Mouse (Mus musculus) hindbrain, embryonic 16.5 days (tissue): ENCODE data around the gene Ankrd44. TPM values are rescaled to one million over a fixed set of nuclear protein-coding genes. Genes with fewer than 3 reads are reported as not detected.

Source experiments
- ATAC-seq: fragments of 200-750 bp; cut with Nextera tagmentation; 2 replicates; pipeline ENCODE4 v1.8.0; 2017; ENCODE audit warnings: moderate TSS enrichment, moderate library complexity
- H3K27ac ChIP-seq: fragments of 300-500 bp; sonication (generic); 2 replicates; pipeline ENCODE4 v1.5.1; 2014; ENCODE audit warnings: low read depth, mild to moderate bottlenecking, control low read depth, low read length, moderate library complexity
- H3K27me3 ChIP-seq: fragments of 300-500 bp; sonication (generic); replicated peaks from 2 replicates; pipeline ENCODE4 v1.6.1; 2014; ENCODE audit warnings: low read length; ENCODE audit not compliant: control insufficient read depth, insufficient read depth
- H3K36me3 ChIP-seq: fragments of 300-500 bp; sonication (generic); 2 replicates; pipeline ENCODE4 v1.6.1; 2014; ENCODE audit warnings: mild to moderate bottlenecking, low read length, moderate library complexity, mixed read lengths; ENCODE audit not compliant: control insufficient read depth, insufficient read depth
- H3K4me1 ChIP-seq: fragments of 300-500 bp; sonication (generic); 2 replicates; pipeline ENCODE4 v1.6.1; 2014; ENCODE audit warnings: low read depth, low read length; ENCODE audit not compliant: control insufficient read depth, insufficient read depth
- H3K4me2 ChIP-seq: fragments of 300-500 bp; sonication (generic); 2 replicates; pipeline ENCODE4 v1.6.1; 2014; ENCODE audit warnings: mild to moderate bottlenecking, low read length, control low read depth, moderate library complexity
- H3K4me3 ChIP-seq: fragments of 300-500 bp; sonication (generic); 2 replicates; pipeline ENCODE4 v1.5.1; 2014; ENCODE audit warnings: mild to moderate bottlenecking, low read length, control low read depth, moderate library complexity
- H3K9ac ChIP-seq: fragments of 300-500 bp; sonication (generic); 2 replicates; pipeline ENCODE4 v1.6.1; 2014; ENCODE audit warnings: low read depth, mild to moderate bottlenecking, control low read depth, low read length, moderate library complexity
- H3K9me3 ChIP-seq: fragments of 300-500 bp; sonication (generic); 2 replicates; pipeline ENCODE4 v1.6.1; 2014; ENCODE audit warnings: mild to moderate bottlenecking, low read length, moderate library complexity; ENCODE audit not compliant: control insufficient read depth
- WGBS: fragments of 180-500 bp; shearing (Covaris S2); extraction: QIAGEN DNeasy Blood & Tissue Kit; methylation state at CpG from one replicate; pipeline ENCODE4 v1.1.7; 2014; 5-methylcytosine and 5-hydroxymethylcytosine counted together
- polyA plus RNA-seq: library from polyadenylated mRNA; unstranded; fragments of >200 nt; fragmentation: Nextera tagmentation; extraction: Ambion mirVana; gene quantifications from 2 replicates; pipeline ENCODE4 v1.2.1, GENCODE M21; 2015

Ankrd44 gene
- polyA plus RNA-seq, 1 experiment from 2014 or later: 19.5 TPM

DNA sequence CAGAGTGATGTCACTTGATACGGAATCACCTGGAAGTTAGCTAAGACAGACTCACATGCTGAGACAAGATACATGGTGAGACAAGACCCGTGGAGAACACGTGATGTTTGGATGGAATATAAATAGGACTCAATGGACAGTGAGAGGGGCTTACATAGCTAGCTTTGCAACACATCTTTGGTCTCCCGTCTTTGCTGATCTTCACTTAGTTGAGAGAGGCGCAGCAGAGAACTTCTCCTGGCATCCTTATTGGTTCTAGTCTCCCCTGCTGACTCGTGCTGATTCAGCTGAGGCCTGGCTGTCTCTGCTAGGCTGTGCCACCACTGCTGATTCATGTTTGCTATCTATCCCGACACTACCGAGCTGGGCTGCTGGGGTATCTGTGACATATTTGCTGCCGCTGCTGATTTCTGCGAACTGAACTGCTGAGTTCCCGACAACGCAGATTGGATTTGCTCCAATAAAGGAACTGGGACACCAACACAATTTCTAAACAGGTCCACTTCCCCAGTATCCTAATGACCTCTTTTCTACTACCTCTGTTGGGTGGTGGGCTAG lies 23.4 kb downstream of the Ankrd44 start:
- no peak overlapping the region for H3K4me2 ChIP-seq
- peaks cover 27% of the 10 kb centered on the region for H3K4me1 ChIP-seq
- 92% methylated on average over 12 of the region's 12 CpGs for WGBS
- no peak overlapping the region for H3K27ac ChIP-seq
- no peaks in the 10 kb centered on the region for H3K9me3 ChIP-seq
- no peaks in the 10 kb centered on the region for H3K27me3 ChIP-seq
- H3K36me3 ChIP-seq: no peaks in the 10 kb centered on the region
- H3K4me3 ChIP-seq: no peak overlapping the region
- H3K9ac ChIP-seq: no peak overlapping the region
- ATAC-seq: no peak

DNA sequence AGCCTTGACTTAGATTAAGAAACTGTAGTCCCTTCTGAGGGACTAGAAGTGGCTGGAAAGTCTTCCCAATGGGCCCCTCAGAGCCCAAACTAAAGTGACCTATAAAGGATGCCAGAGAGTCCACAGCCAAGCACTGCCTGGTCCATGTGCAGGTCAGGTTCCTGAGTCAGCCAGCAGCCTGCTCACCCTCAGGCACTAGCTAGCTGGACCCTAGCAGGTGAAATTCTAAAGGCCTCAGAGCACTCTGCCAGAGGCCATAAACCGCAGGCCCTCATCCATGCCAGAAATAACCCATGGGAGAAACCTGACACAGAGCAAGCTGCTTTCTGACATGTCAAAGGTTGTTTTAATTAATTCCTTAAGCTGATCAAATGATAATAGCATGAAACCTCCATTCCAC lies 25.1 kb downstream of the Ankrd44 start:
- no peak for ATAC-seq
- 93% methylated on average over 1 of the region's 1 CpGs for WGBS

DNA sequence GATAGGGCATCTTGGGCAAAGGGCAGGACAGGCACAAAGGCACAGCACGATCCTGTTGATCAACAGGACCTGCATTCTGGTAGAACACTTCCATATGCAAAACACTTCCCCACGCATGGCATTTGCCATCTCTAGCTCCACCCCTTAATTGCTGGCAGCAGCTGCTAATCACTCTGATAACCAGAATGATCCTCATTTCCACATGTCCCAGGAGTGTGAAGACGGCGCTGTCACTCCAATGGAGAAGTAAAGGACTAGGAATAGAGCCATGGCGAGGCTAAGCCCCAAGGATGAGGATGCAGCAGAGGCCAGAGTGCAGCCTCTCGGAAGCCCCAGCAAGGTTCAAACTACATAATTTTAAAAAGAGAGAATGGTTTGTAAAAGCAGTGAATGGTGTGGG lies 26.9 kb downstream of the Ankrd44 start:
- no peak overlapping the region for H3K9ac ChIP-seq

More for the DNA sequence above, 25.1 kb downstream of the Ankrd44 start:
- Histone ChIP-seq H3K4me3 (no peak overlapping the region), H3K27ac (no peak overlapping the region), H3K4me2 (no peak overlapping the region), H3K4me1 (peaks cover 17% of the 10 kb centered on the region), H3K9ac (no peak overlapping the region), H3K27me3 (no peaks in the 10 kb centered on the region), H3K9me3 (no peaks in the 10 kb centered on the region), H3K36me3 (no peaks in the 10 kb centered on the region)

DNA sequence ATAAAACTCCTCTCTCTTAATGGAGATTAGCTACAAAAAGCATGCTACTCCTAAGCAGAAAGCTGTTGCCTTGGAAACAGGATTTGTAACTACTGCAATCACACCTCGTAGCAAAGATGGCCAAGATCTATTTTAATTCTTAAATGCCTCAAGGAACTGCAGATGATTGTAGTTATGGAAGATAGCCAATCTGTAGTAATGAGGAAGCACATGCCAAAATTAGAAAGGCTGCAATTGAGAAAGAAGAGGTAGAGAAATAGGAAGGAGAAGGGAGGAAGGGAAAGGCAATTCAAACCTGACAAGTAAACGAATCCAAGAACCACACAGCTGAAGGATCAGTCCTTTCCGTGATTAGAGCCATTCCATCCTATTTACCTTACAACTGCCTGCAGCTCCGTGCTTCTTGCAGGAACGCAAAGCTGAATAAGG lies 27.5 kb downstream of the Ankrd44 start:
- Histone ChIP-seq H3K4me2 (peak overlapping the region; percentile 13; the same call in 1 of the 2 replicates), H3K27me3 (no peaks in the 10 kb centered on the region), H3K27ac (peak overlapping the region; percentile 69), H3K4me1 (peaks cover 17% of the 10 kb centered on the region), H3K9ac (no peak overlapping the region), H3K4me3 (no peak overlapping the region), H3K36me3 (no peaks in the 10 kb centered on the region), H3K9me3 (no peaks in the 10 kb centered on the region)
- WGBS: 39% methylated on average over 5 of the region's 5 CpGs
- ATAC-seq: peak; percentile 53; the same call in 1 of the 2 replicates

More for the DNA sequence above, 26.9 kb downstream of the Ankrd44 start:
- Histone ChIP-seq H3K9me3 (no peaks in the 10 kb centered on the region), H3K36me3 (no peaks in the 10 kb centered on the region), H3K4me1 (peaks cover 17% of the 10 kb centered on the region), H3K27ac (peak overlapping the region; percentile 69), H3K4me2 (0 out of 2 replicates have a peak overlapping the region, but pooled peaks have one; percentile 13), H3K27me3 (no peaks in the 10 kb centered on the region), H3K4me3 (no peak overlapping the region)
- ATAC-seq: peak; percentile 21
- 49% methylated on average over 6 of the region's 6 CpGs for WGBS

DNA sequence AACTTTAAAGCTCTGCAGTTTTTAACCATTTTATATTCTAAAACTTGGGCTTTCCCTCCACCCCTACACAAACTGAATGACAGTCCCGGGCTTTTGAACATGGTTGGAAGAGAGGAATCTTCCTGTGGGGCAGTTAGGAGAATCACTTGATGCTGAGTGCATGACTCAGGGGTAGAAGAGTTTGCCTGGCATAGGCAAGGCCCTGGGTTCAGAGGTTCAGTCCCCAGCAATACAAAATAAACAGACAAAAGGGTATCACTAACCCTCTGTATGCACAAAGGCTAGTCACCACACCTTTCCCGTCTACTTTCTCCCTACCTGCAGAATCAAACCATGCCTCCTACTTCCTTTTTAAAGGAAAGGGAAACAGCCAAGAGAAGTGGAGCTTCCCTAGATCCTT lies 28.5 kb downstream of the Ankrd44 start:
- H3K4me3 ChIP-seq: no peak overlapping the region
- no peaks in the 10 kb centered on the region for H3K9me3 ChIP-seq
- H3K4me2 ChIP-seq: no peak overlapping the region
- 82% methylated on average over 2 of the region's 2 CpGs for WGBS
- H3K4me1 ChIP-seq: peaks cover 17% of the 10 kb centered on the region
- no peaks in the 10 kb centered on the region for H3K36me3 ChIP-seq
- no peak overlapping the region for H3K27ac ChIP-seq
- H3K27me3 ChIP-seq: no peaks in the 10 kb centered on the region
- no peak overlapping the region for H3K9ac ChIP-seq
- no peak for ATAC-seq

DNA sequence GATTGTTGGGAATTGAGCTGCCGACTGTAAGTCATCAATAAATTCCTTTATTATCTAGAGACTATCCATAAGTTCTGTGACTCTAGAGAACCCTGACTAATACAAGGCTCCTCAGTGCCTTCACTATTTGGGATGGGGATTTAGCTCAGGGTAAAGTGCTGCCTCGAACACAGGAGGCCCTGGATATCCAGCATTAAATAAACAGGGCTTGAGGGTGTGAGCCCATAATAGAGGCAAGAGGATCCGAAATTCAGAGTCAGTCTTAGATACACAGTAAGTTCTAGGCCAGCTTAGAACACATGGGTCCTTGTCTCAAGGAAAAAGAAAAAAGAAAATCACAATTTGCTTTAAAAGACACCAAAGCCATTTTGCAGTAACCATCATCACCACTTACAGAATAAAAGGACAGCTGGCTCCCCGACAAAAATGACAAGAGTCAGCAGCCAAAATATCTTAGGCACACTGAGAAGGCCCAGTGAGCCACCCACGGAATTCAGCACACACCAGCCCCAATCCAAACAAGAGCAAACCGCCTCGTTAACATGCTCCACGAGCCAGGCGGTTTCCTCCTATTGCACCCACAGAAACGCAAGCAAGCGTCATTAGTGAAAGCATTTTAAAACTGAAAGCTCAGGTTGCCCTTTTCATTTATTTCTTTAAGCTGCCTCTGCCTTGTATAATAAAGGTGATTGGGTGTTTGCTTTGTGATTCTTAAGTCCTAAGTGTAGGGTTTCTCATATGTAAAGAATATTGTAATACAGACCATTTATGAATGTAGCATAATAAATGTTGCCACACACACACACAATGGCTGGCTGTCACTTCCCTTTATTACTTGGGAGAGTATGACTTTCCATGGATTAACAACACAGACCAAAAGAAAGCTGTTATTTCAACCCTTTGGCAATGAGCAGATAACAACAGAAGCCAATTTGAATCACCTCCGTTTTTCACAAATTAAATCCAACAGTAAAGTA lies 29.8 kb downstream of the Ankrd44 start:
- Histone ChIP-seq H3K27ac (no peak overlapping the region), H3K27me3 (no peaks in the 10 kb centered on the region), H3K4me1 (peaks cover 17% of the 10 kb centered on the region), H3K4me2 (no peak overlapping the region), H3K9ac (no peak overlapping the region), H3K4me3 (no peak overlapping the region), H3K36me3 (no peaks in the 10 kb centered on the region), H3K9me3 (no peaks in the 10 kb centered on the region)
- ATAC-seq: no peak
- 68% methylated on average over 11 of the region's 12 CpGs for WGBS

DNA sequence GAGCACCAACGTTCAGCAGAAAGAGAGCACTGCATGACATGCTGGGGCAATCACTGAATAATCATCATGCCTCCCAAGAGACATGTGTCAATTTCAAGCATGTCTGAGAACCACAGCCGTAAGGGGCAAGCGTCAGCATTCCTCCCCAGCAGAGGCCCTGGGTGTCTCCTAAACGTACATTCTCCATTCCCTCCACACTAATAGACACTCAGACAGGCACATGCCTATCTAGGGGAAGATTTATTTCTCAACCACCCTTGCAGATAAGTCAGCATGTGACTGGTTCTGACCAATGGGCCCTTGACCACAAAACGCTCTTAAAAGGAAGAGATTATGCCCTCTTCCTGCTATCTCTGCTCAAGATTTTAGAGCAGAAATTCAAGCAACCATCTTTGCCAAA lies 37.7 kb downstream of the Ankrd44 start:
- H3K4me1 ChIP-seq: no peaks in the 10 kb centered on the region; the same call in 1 of the 2 replicates
- H3K4me2 ChIP-seq: no peak overlapping the region
- 41% methylated on average over 5 of the region's 5 CpGs for WGBS
- no peaks in the 10 kb centered on the region for H3K27me3 ChIP-seq
- ATAC-seq: 0 out of 2 replicates have a peak, but pooled peaks have one; percentile 61
- H3K9ac ChIP-seq: no peak overlapping the region
- H3K36me3 ChIP-seq: no peaks in the 10 kb centered on the region
- no peak overlapping the region for H3K4me3 ChIP-seq
- no peak overlapping the region for H3K27ac ChIP-seq
- no peaks in the 10 kb centered on the region for H3K9me3 ChIP-seq

DNA sequence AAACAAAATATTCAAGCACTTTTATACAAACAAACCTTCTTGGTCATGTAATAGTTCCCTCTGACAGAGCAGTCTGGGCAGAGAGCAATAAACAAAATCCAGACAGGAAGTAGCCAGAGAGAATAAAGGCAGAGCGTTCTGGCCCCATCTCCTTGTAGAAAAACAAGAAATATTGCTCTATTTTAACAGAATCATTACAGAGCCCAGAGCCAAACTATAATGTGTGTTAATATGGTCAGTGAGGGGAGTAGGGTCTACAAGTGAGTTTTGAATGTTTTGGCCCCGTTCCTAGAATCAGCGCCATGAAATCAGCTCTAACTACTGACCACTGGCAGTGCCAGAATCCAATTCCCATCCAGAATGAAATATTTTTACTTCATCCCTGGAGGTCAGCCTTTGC lies 38.3 kb downstream of the Ankrd44 start:
- H3K9me3 ChIP-seq: no peaks in the 10 kb centered on the region
- H3K36me3 ChIP-seq: no peaks in the 10 kb centered on the region
- ATAC-seq: no peak
- no peak overlapping the region for H3K4me3 ChIP-seq
- no peaks in the 10 kb centered on the region; the same call in 1 of the 2 replicates for H3K4me1 ChIP-seq
- 62% methylated on average over 3 of the region's 3 CpGs for WGBS
- H3K4me2 ChIP-seq: no peak overlapping the region
- no peak overlapping the region for H3K9ac ChIP-seq
- no peak overlapping the region for H3K27ac ChIP-seq
- H3K27me3 ChIP-seq: no peaks in the 10 kb centered on the region

DNA sequence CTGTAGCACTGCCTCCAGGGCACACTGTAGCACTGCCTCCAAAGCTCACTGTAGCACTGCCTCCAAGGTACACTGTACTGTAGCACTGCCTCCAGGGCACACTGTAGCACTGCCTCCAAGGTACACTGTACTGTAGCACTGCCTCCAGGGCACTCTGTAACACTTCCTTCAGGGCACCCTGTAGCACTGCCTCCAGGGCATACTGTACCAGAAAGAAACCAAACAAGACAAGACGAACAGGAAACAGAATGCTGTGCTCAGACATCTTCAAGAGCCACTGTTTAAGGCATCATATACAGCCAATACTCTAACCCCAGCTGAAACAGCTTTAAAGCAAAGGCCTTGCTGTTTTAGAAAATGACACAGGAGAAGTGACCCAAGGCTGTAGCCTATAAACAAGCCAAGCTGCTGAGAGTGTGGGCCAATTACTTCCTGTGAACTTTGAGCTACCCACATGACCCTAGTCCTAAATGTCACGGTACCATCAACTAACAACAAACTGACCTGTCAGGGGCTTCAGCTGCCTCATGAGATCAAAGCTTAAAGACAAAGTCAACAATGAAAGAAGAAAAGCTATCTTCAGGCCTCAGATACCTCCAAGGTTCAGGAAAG lies 43.2 kb downstream of the Ankrd44 start:
- H3K4me2 ChIP-seq: no peak overlapping the region
- ATAC-seq: no peak
- H3K36me3 ChIP-seq: no peaks in the 10 kb centered on the region
- H3K27me3 ChIP-seq: no peaks in the 10 kb centered on the region
- H3K4me1 ChIP-seq: no peaks in the 10 kb centered on the region
- no peaks in the 10 kb centered on the region for H3K9me3 ChIP-seq
- WGBS: 72% methylated on average over 2 of the region's 2 CpGs
- no peak overlapping the region for H3K9ac ChIP-seq
- H3K4me3 ChIP-seq: no peak overlapping the region
- H3K27ac ChIP-seq: no peak overlapping the region
